Mouse (Mus musculus) spleen, adult 12 weeks (tissue): ENCODE data around the gene St6gal2.

Experiments used
- DNase-seq: peaks from one replicate; pipeline ENCODE4 v3.0.0; 2022; ENCODE audit warnings: low spot score

St6gal2 gene

DNA sequence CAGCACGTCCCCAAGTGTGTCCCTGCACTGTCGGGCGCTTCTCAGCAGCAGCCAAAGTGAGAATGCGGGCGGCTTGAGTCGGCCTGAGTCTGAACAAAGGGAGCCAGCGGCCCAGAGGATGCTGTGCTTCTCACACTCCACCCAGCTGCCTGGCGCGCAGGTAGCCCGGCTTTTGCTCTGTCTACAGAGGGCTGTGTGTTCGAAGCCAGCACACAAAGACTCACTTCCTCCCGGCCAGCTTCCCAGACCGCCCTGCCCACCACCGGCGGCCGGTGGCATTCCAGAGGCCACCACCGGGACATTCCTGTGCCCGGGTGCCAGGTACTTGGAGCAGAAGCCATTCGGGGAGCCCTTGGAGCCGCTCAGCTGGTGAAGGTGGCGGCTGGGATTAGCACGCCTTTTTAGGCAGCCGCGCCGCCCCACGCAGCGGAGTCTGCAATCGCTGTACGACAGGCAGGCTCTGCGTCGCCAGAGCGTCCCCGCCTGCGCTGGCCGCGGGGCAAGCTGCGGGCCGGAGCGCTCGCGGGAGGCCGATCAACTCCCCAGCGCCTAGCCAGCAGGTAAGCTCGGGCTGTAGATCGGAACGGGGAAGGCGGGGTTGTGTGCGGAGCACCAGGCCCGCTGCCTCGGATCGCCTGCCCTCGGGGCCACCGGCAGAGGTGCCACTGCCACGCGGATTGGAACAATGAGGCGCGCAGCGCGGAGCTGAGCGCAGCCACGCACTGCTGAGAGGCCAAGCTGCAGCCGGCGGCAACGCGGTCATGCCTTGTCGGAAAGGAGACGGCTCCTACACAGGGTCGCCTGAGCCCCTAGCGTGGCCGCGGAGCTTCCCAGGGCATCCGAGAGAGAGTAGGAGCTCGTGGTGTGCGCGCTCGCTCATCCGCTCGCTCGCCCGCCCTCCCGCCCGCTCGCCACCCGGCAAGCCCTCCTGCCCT, at the start of gene St6gal2:
St6gal2 (plus strand) TSS at position 133 of the 935 bp plus-strand sequence.
- DNase-seq, result no peak

- DNase-seq, result no peak
Measured at GRCm38 (mm10) chr17:55406043-55406442, 39.1 kb upstream of the St6gal2 start.

GRCm38 (mm10) chr17:55416519-55416918, 28.7 kb upstream of the St6gal2 start:
- DNase-seq, result no peak

DNA sequence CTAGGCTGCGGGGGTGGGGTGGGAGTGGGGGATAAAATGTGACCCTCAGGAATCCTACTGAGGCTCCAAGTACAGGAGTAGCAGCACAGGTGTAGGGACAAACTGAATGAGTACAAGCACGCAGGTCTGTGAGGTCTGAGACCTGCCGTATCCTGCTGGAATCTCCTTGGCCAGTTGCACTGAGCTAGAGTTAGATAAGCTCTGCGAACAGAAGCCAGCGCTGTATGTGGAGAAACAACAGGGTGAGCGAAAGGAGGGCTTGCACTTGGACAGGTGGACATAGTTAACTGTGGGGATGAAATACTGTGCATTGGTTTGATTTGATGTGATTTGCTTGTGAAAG, 974 bp downstream of the St6gal2 start:
- no peak for DNase-seq

DNA sequence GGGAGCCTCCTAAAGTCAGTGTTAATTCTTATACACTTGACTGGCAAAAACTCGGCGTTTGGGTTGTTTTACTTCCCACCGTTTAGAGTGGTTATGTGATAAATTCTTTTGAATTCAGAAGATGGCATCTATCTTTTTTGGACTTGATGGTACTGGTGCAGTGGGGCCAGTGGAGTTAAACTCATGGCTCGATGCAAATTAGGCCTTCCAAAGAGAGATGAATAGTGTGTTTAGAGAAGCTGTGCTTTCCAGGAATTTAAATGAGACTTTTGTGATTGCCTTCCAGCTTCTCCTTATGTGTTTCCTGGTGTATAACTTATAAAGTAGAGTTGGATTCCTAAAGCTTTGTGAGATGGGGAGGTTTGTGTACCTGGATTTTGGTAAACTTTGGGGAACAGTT, 1.5 kb downstream of the St6gal2 start:
- no peak for DNase-seq

GRCm38 (mm10) chr17:55450943-55451342, 5.8 kb downstream of the St6gal2 start:
- no peak for DNase-seq

- DNase-seq, result no peak
Measured at GRCm38 (mm10) chr17:55454487-55454886, 9.3 kb downstream of the St6gal2 start.

GRCm38 (mm10) chr17:55460187-55460586, 15.0 kb downstream of the St6gal2 start:
- DNase-seq, result no peak

- no peak for DNase-seq
Measured at GRCm38 (mm10) chr17:55467579-55467978, 22.4 kb downstream of the St6gal2 start.

DNA sequence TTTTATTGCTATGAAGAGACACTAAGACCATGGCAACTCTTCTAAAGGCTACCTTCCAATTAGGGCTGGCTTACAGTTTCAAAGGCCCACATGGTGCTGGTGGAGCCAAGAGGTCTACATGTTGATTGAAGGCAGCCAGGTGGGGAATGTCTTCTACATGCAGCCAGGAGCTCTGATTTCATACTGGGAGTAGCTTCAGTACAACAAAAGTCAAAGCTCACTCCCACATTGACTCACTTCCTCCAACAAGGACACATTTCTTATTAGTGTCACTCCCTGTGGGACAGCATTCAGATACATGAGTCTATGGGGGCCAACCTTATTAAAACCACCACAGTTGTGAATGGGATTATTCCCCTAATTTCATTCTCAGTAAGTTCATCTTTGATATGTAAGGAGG, 23.8 kb downstream of the St6gal2 start:
- DNase-seq, result no peak

DNA sequence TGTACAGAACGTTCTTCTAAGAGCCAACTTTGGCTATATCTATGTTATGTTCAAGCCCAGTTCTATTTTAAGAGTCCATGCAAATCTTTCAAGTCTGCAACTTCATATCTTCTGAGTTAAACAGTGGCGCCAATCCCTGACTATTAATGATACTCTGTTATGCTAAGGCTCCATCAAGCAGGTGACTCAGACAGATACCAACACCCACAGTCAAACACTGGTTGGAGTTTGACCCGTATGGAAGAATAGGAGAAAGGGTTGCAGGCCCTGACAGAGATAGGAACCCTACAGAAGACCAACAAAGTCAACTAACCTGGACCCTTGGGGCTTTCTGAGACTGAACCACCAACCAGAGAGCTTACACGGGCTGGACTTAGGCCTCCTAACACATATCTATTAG, 30.8 kb downstream of the St6gal2 start:
- DNase-seq, result no peak

- no peak for DNase-seq
Measured at GRCm38 (mm10) chr17:55477361-55477760, 32.2 kb downstream of the St6gal2 start.

GRCm38 (mm10) chr17:55479367-55479766, 34.2 kb downstream of the St6gal2 start:
- DNase-seq, result no peak

- DNase-seq, result no peak
Measured at GRCm38 (mm10) chr17:55484108-55484870, 39.1 kb downstream of the St6gal2 start.

- DNase-seq, result no peak
Measured at GRCm38 (mm10) chr17:55531872-55532271, 86.7 kb downstream of the St6gal2 start.

DNA sequence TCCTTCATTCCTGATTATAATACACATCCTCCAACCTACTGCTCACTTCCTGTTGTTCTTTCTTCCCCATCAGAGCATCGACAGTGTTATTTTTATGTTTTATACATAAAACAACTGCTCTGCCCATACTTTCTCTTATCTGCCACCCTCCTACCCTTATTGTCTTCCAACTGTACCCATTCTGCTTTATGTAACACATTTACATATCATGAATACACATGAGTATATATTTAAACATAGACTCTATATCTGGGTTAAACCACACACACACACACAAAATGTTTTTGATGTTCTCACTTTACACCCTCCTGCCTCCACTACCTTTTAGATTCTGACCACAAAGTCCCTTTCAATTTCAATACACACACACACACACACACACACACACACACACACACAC, 103.3 kb downstream of the St6gal2 start:
- no peak for DNase-seq

GRCm38 (mm10) chr17:55561774-55562173, 116.6 kb downstream of the St6gal2 start:
- no peak for DNase-seq
